Mouse (Mus musculus) MEL (cell line): ENCODE data around the gene Cbx6.

Source experiments
- CHD2 ChIP-seq: IDR thresholded peaks from 2 replicates; pipeline ENCODE4 v1.6.1; 2011; ENCODE audit warnings: low read length, improper control_type of control experiment
- CTCF ChIP-seq, 3 experiments: IDR thresholded peaks in 2 of 3; conservative IDR thresholded peaks in 1 of 3; 2 replicates each; pipeline ENCODE4 v1.5.1; 2011 to 2012; ENCODE audit warnings: low read length in 3 of 3, low read depth in 2 of 3, mild to moderate bottlenecking in 2 of 3, improper control_type of control experiment in 1 of 3, inconsistent platforms in 1 of 3, mixed read lengths in 1 of 3, moderate library complexity in 1 of 3; ENCODE audit not compliant: control insufficient read depth in 1 of 3, insufficient read depth in 1 of 3, poor library complexity in 1 of 3, severe bottlenecking in 1 of 3
- EP300 ChIP-seq, 2 experiments: IDR thresholded peaks; 2 replicates each; pipeline ENCODE4 v1.6.1; 2011; ENCODE audit warnings: improper control_type of control experiment in 2 of 2, low read length in 2 of 2, low read depth in 1 of 2, mild to moderate bottlenecking in 1 of 2
- GABPA ChIP-seq: IDR thresholded peaks from 2 replicates; pipeline ENCODE4 v1.6.1; 2012; ENCODE audit warnings: low read depth, mild to moderate bottlenecking, inconsistent platforms, low read length, improper control_type of control experiment, moderate library complexity
- MAX ChIP-seq: IDR thresholded peaks from 2 replicates; pipeline ENCODE4 v1.6.1; 2011; ENCODE audit warnings: low read length, improper control_type of control experiment
- MEF2A ChIP-seq: IDR thresholded peaks from 2 replicates; pipeline ENCODE4 v1.6.1; 2014; ENCODE audit warnings: low read depth, mild to moderate bottlenecking, inconsistent platforms, low read length, improper control_type of control experiment; ENCODE audit not compliant: poor library complexity, insufficient replicate concordance, severe bottlenecking; ENCODE audit errors: extremely low read depth
- MXI1 ChIP-seq: IDR thresholded peaks from 2 replicates; pipeline ENCODE4 v1.6.1; 2011; ENCODE audit warnings: mild to moderate bottlenecking, low read depth, low read length, improper control_type of control experiment
- POLR2A ChIP-seq, 2 experiments: IDR thresholded peaks; 2 replicates each; pipeline ENCODE4 v1.6.1; 2011 to 2012; ENCODE audit warnings: low read length in 2 of 2, mild to moderate bottlenecking in 2 of 2, control low read depth in 1 of 2, improper control_type of control experiment in 1 of 2, low read depth in 1 of 2, moderate library complexity in 1 of 2; ENCODE audit not compliant: control insufficient read depth in 1 of 2, insufficient read depth in 1 of 2, poor library complexity in 1 of 2
- POLR2AphosphoS2 ChIP-seq: IDR thresholded peaks from 2 replicates; pipeline ENCODE4 v1.6.1; 2011; ENCODE audit warnings: low read length, improper control_type of control experiment
- TBP ChIP-seq: IDR thresholded peaks from 2 replicates; pipeline ENCODE4 v1.8.0; 2011; ENCODE audit warnings: low read depth, low read length, improper control_type of control experiment
- TCF12 ChIP-seq: IDR thresholded peaks from 2 replicates; pipeline ENCODE4 v1.6.1; 2014; ENCODE audit warnings: low read depth, mild to moderate bottlenecking, inconsistent platforms, low read length, improper control_type of control experiment, moderate library complexity
- USF1 ChIP-seq: IDR thresholded peaks from 2 replicates; pipeline ENCODE4 v1.6.1; 2014; ENCODE audit warnings: low read depth, mild to moderate bottlenecking, inconsistent platforms, low read length, improper control_type of control experiment, moderate library complexity
- ZC3H11A ChIP-seq: IDR thresholded peaks from 2 replicates; pipeline ENCODE4 v1.6.1; 2012; ENCODE audit warnings: low read depth, mild to moderate bottlenecking, inconsistent platforms, low read length, improper control_type of control experiment
- ZKSCAN1 ChIP-seq: IDR thresholded peaks from 2 replicates; pipeline ENCODE4 v1.6.1; 2012; ENCODE audit warnings: low read depth, mild to moderate bottlenecking, inconsistent platforms, low read length, improper control_type of control experiment, moderate library complexity

- TF ChIP-seq POLR2A (IDR thresholded peaks at IDR 0.05; ENCODE audit: control insufficient read depth in 1 of 2, insufficient read depth in 1 of 2, low read depth in 1 of 2, low read length in 2 of 2, poor library complexity in 1 of 2) (no peak), EP300 (IDR thresholded peaks at IDR 0.05; ENCODE audit: low read depth in 1 of 2, low read length in 2 of 2) (no peak), CTCF (IDR thresholded peaks at IDR 0.05 in 2 of 3, conservative IDR thresholded peaks at IDR 0.05 in 1 of 3; ENCODE audit: control insufficient read depth in 1 of 3, insufficient read depth in 1 of 3, low read depth in 2 of 3, low read length in 3 of 3, poor library complexity in 1 of 3, severe bottlenecking in 1 of 3) (no peak), USF1 (no peak), ZKSCAN1 (no peak), POLR2AphosphoS2 (no peak), ZC3H11A (no peak), TCF12 (no peak), TBP (no peak), CHD2 (no peak), MXI1 (no peak), GABPA (no peak), MAX (no peak), MEF2A (no peak)
Measured at GRCm38 (mm10) chr15:79793076-79793475, 41.4 kb downstream of the Cbx6 start.
